Mouse (Mus musculus) monocyte, adult 2 months (primary cell): ENCODE results near the gene Col23a1.

ENCODE experiments used
- DNase-seq, 2 experiments: peaks; one replicate each; pipeline ENCODE4 v3.0.0; 2022; ENCODE audit warnings: low spot score in 2 of 2, low read depth in 1 of 2

The Col23a1 gene

GRCm38 (mm10) chr11:51584057-51584430 lies 294.3 kb downstream of the Col23a1 start:
- DNase-seq, result no peak

GRCm38 (mm10) chr11:51584431-51585248 lies 294.9 kb downstream of the Col23a1 start, which contains the start of gene Phykpl:
TSS of gene Phykpl (plus strand) at chr11:51584757.
- DNase-seq, result peak; percentile 88 to 95

- no peak for DNase-seq
Measured at GRCm38 (mm10) chr11:51585608-51586252, 296.0 kb downstream of the Col23a1 start.

GRCm38 (mm10) chr11:51586411-51586810 lies 296.7 kb downstream of the Col23a1 start:
- no peak for DNase-seq

- no peak for DNase-seq
Measured at GRCm38 (mm10) chr11:51587059-51587458, 297.3 kb downstream of the Col23a1 start.

- no peak for DNase-seq
Measured at GRCm38 (mm10) chr11:51588833-51589232, 299.1 kb downstream of the Col23a1 start.

- no peak for DNase-seq
Measured at GRCm38 (mm10) chr11:51590002-51590401, 300.3 kb downstream of the Col23a1 start.

GRCm38 (mm10) chr11:51591168-51591567 lies 301.4 kb downstream of the Col23a1 start:
- no peak for DNase-seq

- no peak for DNase-seq
Measured at GRCm38 (mm10) chr11:51591915-51592314, 302.2 kb downstream of the Col23a1 start.

- DNase-seq, result no peak
Measured at GRCm38 (mm10) chr11:51593368-51593767, 303.6 kb downstream of the Col23a1 start.

- DNase-seq, result no peak
Measured at GRCm38 (mm10) chr11:51593849-51594248, 304.1 kb downstream of the Col23a1 start.

- DNase-seq, result no peak
Measured at GRCm38 (mm10) chr11:51594715-51595350, 305.1 kb downstream of the Col23a1 start.

GRCm38 (mm10) chr11:51595459-51596083 lies 305.9 kb downstream of the Col23a1 start:
- no peak for DNase-seq

GRCm38 (mm10) chr11:51597553-51597952 lies 307.8 kb downstream of the Col23a1 start:
- DNase-seq, result no peak

- DNase-seq, result no peak
Measured at GRCm38 (mm10) chr11:51602253-51602652, 312.5 kb downstream of the Col23a1 start.

- DNase-seq, result peak in 1 of 2 experiments; percentile 68
Measured at GRCm38 (mm10) chr11:51605602-51606446, 316.1 kb downstream of the Col23a1 start.

GRCm38 (mm10) chr11:51606447-51607095 lies 316.9 kb downstream of the Col23a1 start, which contains the start of gene Hnrnpab:
TSS of gene Hnrnpab (minus strand) at chr11:51606847.
- peak; percentile 91 to 92 for DNase-seq

- DNase-seq, result no peak
Measured at GRCm38 (mm10) chr11:51607096-51607738, 317.5 kb downstream of the Col23a1 start.

GRCm38 (mm10) chr11:51609266-51609909 lies 319.7 kb downstream of the Col23a1 start:
- no peak for DNase-seq
